Mouse (Mus musculus): ENCODE data around the gene Mrps21.
"Not testable (repeated sequence)": the region's sequence is repeated elsewhere in the genome, so short reads cannot be mapped to it uniquely, and the experiment has no call there.

DNA sequence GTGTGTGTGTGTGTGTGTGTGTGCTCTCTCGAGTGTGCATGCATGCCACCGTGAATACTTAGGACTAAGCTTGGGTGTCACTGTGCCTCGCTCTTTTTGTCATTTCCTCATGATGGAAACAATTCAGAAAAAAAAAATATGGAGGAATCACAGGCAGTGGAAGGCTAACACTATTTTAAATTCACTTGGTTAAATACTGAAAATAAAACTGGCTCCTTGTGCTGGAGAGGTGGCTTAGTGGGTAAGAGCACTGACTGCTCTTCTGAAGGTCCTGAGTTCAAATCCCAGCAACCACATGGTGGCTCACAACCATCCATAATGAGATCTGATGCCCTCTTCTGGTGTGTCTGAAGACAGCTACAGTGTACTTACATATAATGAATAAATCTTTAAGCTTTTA, 13.0 kb downstream of the Mrps21 start:
- TF ChIP-seq CTCF (IDR thresholded peaks at IDR 0.05; ENCODE audit: low read depth); EP300 (optimal IDR thresholded peaks at IDR 0.05): not testable (repeated sequence)

All from stomach, postnatal 0 days (tissue).